Mouse (Mus musculus): ENCODE measurements at regions not wholly inside any gene's neighbourhood (a gene's known extent, or its start where the extent isn't known, plus 50 kb on each side); places are given as distances from the start of the nearest gene placed in this dataset.

DNA sequence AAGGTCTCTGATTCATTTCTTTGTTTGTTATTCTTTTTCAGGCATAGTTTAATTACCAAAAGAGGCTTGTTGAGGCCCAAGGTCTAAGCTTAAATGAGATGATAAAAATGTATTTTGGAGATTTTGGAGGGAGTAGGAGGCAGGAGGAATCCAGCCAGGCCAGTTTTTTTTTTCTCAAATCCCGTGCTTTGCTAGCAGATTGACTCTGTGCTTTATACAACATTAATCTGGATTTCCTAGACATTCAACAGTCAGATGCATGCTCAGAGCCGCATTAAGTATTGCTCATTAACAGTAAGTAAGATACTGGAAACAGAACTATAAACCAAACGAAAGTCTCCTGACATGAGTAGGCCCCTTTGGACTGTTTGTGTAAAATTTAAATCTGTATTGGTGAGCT, 662.9 kb upstream of the Nrsn1 start:
- Histone ChIP-seq H3K9me3 (replicated peaks) (no peaks in the 10 kb centered on the region), H3K27me3 (no peaks in the 10 kb centered on the region), H3K27ac (peak overlapping the region; percentile 86), H3K4me2 (no peak overlapping the region), H3K4me3 (no peak overlapping the region), H3K9ac (no peak overlapping the region), H3K4me1 (peaks cover 25% of the 10 kb centered on the region), H3K36me3 (ENCODE audit: poor library complexity, severe bottlenecking) (no peaks in the 10 kb centered on the region)
- ATAC-seq: peak; percentile 41
- WGBS: 6% methylated on average over 3 of the region's 3 CpGs

- no peaks in the 10 kb centered on the region for H3K36me3 ChIP-seq (ENCODE audit: poor library complexity, severe bottlenecking)
- H3K4me2 ChIP-seq: no peak overlapping the region
- peak; percentile 92 for ATAC-seq
- H3K4me1 ChIP-seq: peaks cover 25% of the 10 kb centered on the region
- H3K9me3 ChIP-seq (replicated peaks): no peaks in the 10 kb centered on the region
- H3K27ac ChIP-seq: peak overlapping the region; percentile 70; the same call in 1 of the 2 replicates
- H3K4me3 ChIP-seq: no peak overlapping the region
- H3K27me3 ChIP-seq: no peaks in the 10 kb centered on the region
- H3K9ac ChIP-seq: no peak overlapping the region
- 0% methylated on average over 1 of the region's 1 CpGs for WGBS
Measured at GRCm38 (mm10) chr13:25932810-25933209, 662.5 kb upstream of the Nrsn1 start.

- peak; percentile 50; the same call in 1 of the 2 replicates for ATAC-seq
- Histone ChIP-seq H3K4me3 (no peak overlapping the region), H3K36me3 (ENCODE audit: poor library complexity, severe bottlenecking) (no peaks in the 10 kb centered on the region), H3K4me2 (no peak overlapping the region), H3K9ac (no peak overlapping the region; the same call in 1 of the 2 replicates), H3K27ac (peak overlapping the region; percentile 70), H3K27me3 (no peaks in the 10 kb centered on the region), H3K9me3 (replicated peaks) (no peaks in the 10 kb centered on the region), H3K4me1 (peaks cover 25% of the 10 kb centered on the region)
- WGBS: 46% methylated on average over 2 of the region's 2 CpGs
Measured at GRCm38 (mm10) chr13:25932365-25932764, 662.1 kb upstream of the Nrsn1 start.

- Histone ChIP-seq H3K36me3 (ENCODE audit: poor library complexity, severe bottlenecking) (no peaks in the 10 kb centered on the region), H3K4me1 (no peaks in the 10 kb centered on the region), H3K9me3 (replicated peaks) (no peaks in the 10 kb centered on the region), H3K4me2 (no peak overlapping the region), H3K9ac (no peak overlapping the region), H3K4me3 (no peak overlapping the region), H3K27me3 (no peaks in the 10 kb centered on the region), H3K27ac (no peak overlapping the region)
- ATAC-seq: no peak
- WGBS: 88% methylated on average over 5 of the region's 5 CpGs
Measured at GRCm38 (mm10) chr13:25925685-25926084, 655.4 kb upstream of the Nrsn1 start.

DNA sequence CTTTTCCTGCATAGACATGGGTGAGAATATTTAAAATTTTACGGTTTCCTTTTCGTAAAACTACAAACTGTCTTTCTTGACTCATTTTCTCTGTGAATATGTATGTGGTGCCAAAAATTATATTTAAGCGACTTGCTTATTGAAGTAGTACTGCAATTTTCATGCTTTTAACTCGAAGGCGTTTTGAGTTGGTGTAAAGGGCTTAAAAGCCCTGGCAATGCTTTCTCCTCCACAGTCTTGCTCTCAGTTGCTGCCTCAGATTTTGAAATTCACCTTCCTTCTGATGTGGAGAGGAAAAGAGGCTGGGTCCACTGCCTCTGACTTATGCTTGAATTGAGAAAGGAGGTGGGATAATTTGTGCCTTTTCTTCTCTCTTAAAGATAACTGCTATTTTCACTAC, 629.6 kb upstream of the Nrsn1 start:
- Histone ChIP-seq H3K4me2 (no peak overlapping the region), H3K4me1 (peaks cover 3% of the 10 kb centered on the region; the same call in 1 of the 2 replicates), H3K27me3 (no peaks in the 10 kb centered on the region), H3K27ac (no peak overlapping the region), H3K9me3 (replicated peaks) (no peaks in the 10 kb centered on the region), H3K36me3 (ENCODE audit: poor library complexity, severe bottlenecking) (no peaks in the 10 kb centered on the region), H3K9ac (no peak overlapping the region), H3K4me3 (no peak overlapping the region)
- 80% methylated on average over 5 of the region's 5 CpGs for WGBS
- ATAC-seq: no peak

DNA sequence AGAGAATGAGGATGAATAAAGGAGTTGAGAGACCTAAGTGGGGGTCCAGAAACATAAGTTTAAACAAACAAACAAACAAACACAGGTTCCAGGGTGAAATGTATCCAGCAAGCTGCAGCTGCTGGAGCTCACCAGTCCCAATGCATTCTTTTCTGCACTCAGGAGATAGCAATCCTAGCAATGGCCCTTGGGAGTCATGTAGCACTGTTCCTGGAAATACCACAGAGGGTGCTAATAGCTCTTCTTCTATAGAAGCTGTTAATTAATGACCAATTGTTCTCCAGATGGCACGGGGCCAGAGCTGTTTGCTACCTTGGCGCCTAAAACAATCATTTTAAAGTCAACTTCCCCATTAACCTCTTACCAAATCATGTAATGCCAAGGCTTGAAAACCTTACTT, 622.8 kb upstream of the Nrsn1 start:
- 29% methylated on average over 2 of the region's 2 CpGs for WGBS
- no peak overlapping the region for H3K9ac ChIP-seq
- no peaks in the 10 kb centered on the region for H3K36me3 ChIP-seq (ENCODE audit: poor library complexity, severe bottlenecking)
- no peak overlapping the region for H3K4me3 ChIP-seq
- H3K4me2 ChIP-seq: no peak overlapping the region
- no peaks in the 10 kb centered on the region for H3K27me3 ChIP-seq
- no peaks in the 10 kb centered on the region for H3K4me1 ChIP-seq
- H3K9me3 ChIP-seq (replicated peaks): no peaks in the 10 kb centered on the region
- H3K27ac ChIP-seq: no peak overlapping the region
- no peak for ATAC-seq

DNA sequence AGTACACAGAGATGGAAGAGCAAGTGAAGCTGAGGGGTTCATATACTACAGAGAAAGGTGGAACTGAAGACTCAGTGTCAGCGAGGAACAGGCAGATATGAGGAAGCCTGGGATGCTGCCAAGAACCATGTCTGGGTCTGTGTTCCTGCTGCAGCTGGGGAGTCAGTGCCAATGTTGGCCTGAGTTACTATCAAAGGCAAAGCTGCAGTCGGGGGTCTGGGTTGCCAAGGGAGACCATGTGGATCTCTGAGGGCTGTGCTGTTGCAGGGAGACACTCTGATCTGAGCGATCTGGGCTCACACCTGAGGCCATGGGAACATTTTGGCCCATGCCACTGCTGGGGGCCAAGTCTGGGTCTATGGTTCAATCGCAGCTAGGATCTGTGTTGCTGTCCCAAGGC, 612.5 kb upstream of the Nrsn1 start:
- no peak overlapping the region for H3K4me3 ChIP-seq
- no peak overlapping the region for H3K27ac ChIP-seq
- no peaks in the 10 kb centered on the region for H3K36me3 ChIP-seq (ENCODE audit: poor library complexity, severe bottlenecking)
- H3K9me3 ChIP-seq (replicated peaks): no peaks in the 10 kb centered on the region
- peak; percentile 71; the same call in 1 of the 2 replicates for ATAC-seq
- no peaks in the 10 kb centered on the region for H3K4me1 ChIP-seq
- no peak overlapping the region for H3K9ac ChIP-seq
- H3K27me3 ChIP-seq: no peaks in the 10 kb centered on the region
- 68% methylated on average over 4 of the region's 4 CpGs for WGBS
- no peak overlapping the region for H3K4me2 ChIP-seq

DNA sequence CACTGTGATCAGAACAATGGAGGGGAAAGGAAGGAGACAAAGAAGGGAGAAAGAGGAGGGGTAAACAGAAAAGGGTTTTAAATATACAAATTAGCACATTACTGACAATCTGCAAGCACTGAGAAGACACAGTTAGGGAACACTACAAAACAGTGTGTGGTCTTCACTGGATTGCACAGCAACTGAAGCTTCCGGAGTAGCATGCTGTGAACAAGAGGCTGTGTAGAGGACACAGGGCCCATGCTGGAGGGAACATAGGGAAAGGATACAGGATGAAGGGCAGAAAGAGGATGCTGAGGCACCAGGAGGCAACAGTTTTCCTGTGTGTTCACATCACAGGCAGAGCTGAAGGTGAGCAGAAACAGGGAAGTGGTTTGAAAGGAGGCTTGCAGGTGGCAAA, 598.6 kb upstream of the Nrsn1 start:
- no peak overlapping the region for H3K4me2 ChIP-seq
- H3K9ac ChIP-seq: no peak overlapping the region
- no peak for ATAC-seq
- H3K4me1 ChIP-seq: peaks cover 4% of the 10 kb centered on the region; the same call in 1 of the 2 replicates
- no peaks in the 10 kb centered on the region for H3K27me3 ChIP-seq
- no peak overlapping the region for H3K27ac ChIP-seq
- H3K36me3 ChIP-seq (ENCODE audit: poor library complexity, severe bottlenecking): no peaks in the 10 kb centered on the region
- WGBS: 52% methylated on average over 1 of the region's 1 CpGs
- H3K9me3 ChIP-seq (replicated peaks): no peaks in the 10 kb centered on the region
- no peak overlapping the region for H3K4me3 ChIP-seq

DNA sequence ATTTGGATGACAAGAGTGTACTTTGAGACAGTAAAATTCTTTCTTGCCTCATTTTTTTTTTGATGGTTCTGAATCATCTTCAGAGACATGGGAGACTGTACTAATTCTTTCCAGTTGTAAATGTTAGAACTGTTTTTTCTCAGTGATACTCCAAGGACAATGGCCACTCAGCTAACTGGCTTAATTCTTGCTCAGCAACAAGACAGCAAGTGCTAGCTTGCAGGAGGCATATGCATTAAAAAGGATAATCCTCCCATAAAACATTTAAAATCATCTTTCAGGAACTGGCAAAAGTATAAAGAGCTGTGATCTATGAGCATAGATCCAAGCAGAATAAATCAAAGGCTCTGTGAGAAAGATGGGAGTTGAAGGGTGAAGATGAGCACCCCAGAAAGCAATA, 587.9 kb upstream of the Nrsn1 start:
- no peak overlapping the region for H3K4me2 ChIP-seq
- H3K4me1 ChIP-seq: no peaks in the 10 kb centered on the region
- ATAC-seq: no peak
- no peak overlapping the region for H3K9ac ChIP-seq
- H3K27ac ChIP-seq: no peak overlapping the region
- no peak overlapping the region for H3K4me3 ChIP-seq
- H3K27me3 ChIP-seq: no peaks in the 10 kb centered on the region
- H3K9me3 ChIP-seq (replicated peaks): no peaks in the 10 kb centered on the region
- H3K36me3 ChIP-seq (ENCODE audit: poor library complexity, severe bottlenecking): no peaks in the 10 kb centered on the region

DNA sequence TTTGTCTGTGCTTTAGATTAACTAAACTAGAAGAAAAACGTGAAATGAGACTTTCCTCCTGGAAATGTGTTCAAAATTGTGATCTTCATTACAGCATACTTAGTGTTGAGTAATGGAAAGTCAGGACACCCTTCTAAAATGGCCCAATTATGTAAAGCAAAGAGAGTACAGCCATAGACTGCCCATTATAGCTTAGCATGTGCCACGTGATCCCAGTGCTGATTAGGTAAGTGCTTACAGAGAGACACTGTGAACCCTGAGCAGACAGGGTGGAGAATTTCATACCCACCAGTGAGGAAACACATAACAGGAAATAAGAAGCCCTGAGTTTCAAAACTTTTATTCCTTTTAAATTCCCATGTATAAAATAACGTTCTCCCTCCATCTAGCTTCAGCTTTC, 587.3 kb upstream of the Nrsn1 start:
- Histone ChIP-seq H3K36me3 (ENCODE audit: poor library complexity, severe bottlenecking) (no peaks in the 10 kb centered on the region), H3K4me3 (no peak overlapping the region), H3K27ac (no peak overlapping the region), H3K4me1 (no peaks in the 10 kb centered on the region), H3K4me2 (no peak overlapping the region), H3K9me3 (replicated peaks) (no peaks in the 10 kb centered on the region), H3K27me3 (no peaks in the 10 kb centered on the region), H3K9ac (no peak overlapping the region)
- ATAC-seq: no peak
- 67% methylated on average over 3 of the region's 3 CpGs for WGBS

DNA sequence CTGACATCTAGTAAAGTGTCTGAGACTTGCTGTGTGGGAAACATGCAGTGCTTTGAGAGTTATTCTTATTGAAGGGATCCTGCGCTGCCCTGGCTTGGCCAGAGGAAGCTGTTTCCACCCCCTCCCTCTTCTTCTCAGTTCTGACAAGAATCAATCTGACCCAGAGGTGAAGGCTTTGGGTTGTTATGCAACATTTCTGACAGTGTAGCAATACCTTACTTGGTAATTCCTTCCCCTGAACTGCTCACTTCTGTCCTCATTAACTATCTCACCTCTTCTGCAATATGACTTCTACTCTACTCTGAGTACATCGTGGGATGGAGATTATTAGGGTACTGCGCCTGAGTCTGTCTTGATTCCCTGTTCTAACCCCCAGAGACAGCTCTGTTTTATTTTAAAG, 586.8 kb upstream of the Nrsn1 start:
- H3K4me1 ChIP-seq: no peaks in the 10 kb centered on the region
- WGBS: 75% methylated on average over 3 of the region's 3 CpGs

GRCm38 (mm10) chr13:25856549-25856948, 586.2 kb upstream of the Nrsn1 start:
- Histone ChIP-seq H3K27me3 (no peaks in the 10 kb centered on the region), H3K36me3 (ENCODE audit: poor library complexity, severe bottlenecking) (no peaks in the 10 kb centered on the region), H3K9ac (no peak overlapping the region), H3K4me1 (no peaks in the 10 kb centered on the region), H3K4me2 (no peak overlapping the region), H3K9me3 (replicated peaks) (no peaks in the 10 kb centered on the region), H3K4me3 (no peak overlapping the region), H3K27ac (no peak overlapping the region)
- WGBS: 88% methylated on average over 2 of the region's 2 CpGs
- no peak for ATAC-seq

More for the DNA sequence above, 586.8 kb upstream of the Nrsn1 start:
- ATAC-seq: no peak
- Histone ChIP-seq H3K36me3 (ENCODE audit: poor library complexity, severe bottlenecking) (no peaks in the 10 kb centered on the region), H3K4me3 (no peak overlapping the region), H3K27me3 (no peaks in the 10 kb centered on the region), H3K4me2 (no peak overlapping the region), H3K9ac (no peak overlapping the region), H3K27ac (no peak overlapping the region), H3K9me3 (replicated peaks) (no peaks in the 10 kb centered on the region)

DNA sequence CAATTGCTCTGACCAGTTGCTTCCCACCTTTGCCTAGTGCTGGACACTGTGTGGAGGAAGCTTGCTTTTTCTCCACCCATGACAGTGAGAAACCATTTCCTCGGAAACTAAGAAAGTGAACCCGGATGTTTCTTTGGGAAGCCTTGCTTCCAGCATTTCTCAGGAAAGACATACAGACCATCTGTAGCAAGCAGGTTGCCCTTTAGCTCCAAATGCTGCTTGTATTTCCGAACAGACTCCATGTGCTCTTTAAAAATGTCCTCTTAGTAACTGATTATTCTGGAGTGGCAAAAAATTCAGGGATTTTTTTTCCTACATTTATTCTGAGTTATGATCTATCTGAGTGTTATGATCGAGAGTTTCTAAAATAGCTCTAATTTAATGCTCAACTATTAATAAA, 577.9 kb upstream of the Nrsn1 start:
- ATAC-seq: no peak
- Histone ChIP-seq H3K4me2 (no peak overlapping the region), H3K9me3 (replicated peaks) (no peaks in the 10 kb centered on the region), H3K27me3 (no peaks in the 10 kb centered on the region), H3K27ac (no peak overlapping the region), H3K4me3 (no peak overlapping the region), H3K9ac (no peak overlapping the region), H3K4me1 (no peaks in the 10 kb centered on the region), H3K36me3 (ENCODE audit: poor library complexity, severe bottlenecking) (no peaks in the 10 kb centered on the region)
- WGBS: 86% methylated on average over 4 of the region's 4 CpGs

Data from forebrain, embryonic 13.5 days (tissue).